Mouse (Mus musculus): ENCODE results near the gene Pheta1.

DNA sequence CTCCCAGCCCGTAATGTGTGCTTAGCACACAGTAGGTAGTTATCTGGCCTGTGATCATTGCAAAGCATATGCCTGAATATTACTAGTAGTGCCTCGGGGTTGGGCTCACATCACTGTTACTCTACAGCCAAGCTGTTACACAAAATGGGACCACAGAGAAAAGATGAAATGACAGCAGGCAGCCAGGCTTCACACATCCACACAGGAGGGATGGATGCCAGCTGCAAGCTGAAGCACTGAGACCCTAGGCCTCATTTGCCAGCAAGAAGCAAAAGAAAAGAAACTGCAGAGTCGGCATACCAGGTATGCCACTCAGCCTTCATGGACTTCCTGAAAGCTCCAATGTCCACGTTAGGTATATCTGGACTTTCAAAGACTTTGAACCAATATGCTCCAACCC is 20.9 kb upstream of the Pheta1 start:
- TF ChIP-seq EP300 (IDR thresholded peaks at IDR 0.05; ENCODE audit: low read depth): no peak
- no peak for TF ChIP-seq CTCF (IDR thresholded peaks at IDR 0.05; ENCODE audit: low read depth)
